Mouse (Mus musculus) lung, postnatal 36 days (tissue): Measurements from ENCODE around the gene Zbtb44.

ENCODE experiments used
- DNase-seq: peaks from one replicate; pipeline ENCODE4 v3.0.0; 2022; ENCODE audit warnings: mixed read lengths

The Zbtb44 gene

DNA sequence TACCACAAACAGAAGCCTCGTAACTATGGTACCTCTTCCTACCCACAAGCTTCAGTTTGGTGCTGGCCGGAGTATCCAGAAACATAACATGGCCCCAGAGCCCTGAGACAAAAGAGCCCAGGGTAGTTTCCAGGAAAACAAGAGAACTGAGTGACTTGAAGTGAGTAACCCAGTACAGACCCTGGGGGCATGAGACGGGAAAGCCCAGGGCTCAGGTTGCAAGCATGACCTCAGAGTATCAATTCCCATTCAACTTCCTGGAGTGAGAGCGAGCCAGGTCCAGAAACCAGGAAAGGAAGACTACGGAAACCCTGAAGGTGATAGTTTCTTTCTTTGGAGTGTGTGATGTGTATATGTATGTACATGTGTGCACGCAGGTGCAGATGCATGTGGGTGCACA is 87.0 kb downstream of the Zbtb44 start:
- DNase-seq: no peak

DNA sequence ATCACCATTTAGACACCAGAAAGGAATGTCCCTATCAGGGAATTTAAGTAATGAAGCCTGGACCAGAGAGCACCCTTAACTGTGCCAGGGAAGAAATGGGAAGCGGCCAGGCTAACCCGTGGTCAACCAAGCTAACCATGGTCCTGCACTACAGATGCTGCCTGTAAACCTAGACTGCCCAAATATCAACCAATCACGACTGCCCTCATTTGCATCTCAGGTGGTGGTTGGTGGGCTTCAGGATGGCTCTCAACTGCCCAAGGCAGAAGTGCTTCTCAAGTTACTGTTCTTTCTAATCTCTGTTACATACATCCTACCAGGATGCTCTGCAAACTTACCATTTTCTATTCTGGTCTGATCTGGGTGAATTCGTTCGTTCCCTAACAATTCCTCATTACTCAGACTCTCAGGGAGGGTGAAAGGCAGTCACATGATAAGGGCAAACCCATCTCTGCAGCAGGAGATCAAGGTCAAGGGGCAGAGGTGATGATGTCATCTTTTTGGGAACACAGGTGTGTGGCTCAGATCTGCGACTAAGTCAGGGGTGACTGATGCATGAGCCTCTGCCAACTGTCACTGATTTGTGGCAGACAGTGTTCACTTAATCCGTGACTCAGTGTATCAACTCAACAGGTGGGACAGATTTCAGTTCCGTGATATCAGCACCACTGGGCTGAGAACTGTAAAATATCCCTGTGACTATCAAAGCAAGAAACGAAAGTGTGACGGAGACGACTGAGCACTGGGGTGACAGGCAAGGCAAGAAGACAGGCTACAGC is 88.3 kb downstream of the Zbtb44 start:
- no peak for DNase-seq

DNA sequence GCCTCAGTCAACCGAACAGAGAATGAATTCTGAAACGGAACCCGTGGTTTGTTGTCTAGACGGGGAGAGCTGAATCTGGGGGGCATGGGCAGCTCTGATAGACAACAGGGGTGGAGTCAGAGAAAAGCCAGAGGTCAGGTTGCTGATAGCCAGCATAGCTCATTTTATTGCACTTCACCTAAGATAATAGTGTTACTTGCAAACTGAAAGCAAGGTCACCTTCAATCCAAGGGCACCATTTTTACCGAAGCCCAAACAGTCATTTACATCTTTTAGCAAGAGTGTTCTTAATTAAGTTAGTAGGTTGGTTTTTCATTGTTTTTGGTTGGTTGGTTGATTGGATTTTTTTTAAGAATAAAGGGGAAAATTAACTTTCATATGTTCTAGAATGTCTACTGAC is 89.0 kb downstream of the Zbtb44 start:
- no peak for DNase-seq

DNA sequence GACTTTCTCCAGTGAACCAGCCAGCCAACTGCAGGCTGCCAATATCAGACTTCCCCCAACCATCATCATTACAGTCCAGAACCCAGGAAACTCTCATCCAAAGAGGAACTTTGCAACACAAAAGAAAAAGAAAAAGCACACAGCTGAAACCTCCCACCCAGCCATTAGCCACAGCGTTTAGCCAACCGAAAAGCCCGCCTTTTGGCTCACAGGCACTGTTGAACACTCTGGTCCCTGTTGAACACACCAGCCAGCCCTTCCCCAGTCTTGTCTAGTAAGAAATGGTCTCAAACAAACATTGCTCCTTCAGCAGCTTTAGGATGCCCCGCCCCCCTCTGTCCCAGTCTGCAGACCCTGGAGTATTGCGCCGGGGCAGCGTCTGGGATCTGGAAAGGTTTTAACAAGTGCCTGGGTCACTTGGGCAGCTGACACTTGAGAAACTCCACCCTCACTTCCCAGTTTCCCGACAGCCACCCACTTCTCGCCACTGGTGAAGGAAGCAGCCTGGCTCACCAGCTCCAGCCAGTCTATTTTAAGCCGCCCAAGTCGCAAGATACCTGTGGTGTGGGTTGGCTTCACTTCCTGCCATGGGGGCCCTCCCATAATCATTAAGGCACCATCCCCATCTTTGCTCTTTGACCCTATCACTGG is 89.6 kb downstream of the Zbtb44 start:
- peak; percentile 70 for DNase-seq

DNA sequence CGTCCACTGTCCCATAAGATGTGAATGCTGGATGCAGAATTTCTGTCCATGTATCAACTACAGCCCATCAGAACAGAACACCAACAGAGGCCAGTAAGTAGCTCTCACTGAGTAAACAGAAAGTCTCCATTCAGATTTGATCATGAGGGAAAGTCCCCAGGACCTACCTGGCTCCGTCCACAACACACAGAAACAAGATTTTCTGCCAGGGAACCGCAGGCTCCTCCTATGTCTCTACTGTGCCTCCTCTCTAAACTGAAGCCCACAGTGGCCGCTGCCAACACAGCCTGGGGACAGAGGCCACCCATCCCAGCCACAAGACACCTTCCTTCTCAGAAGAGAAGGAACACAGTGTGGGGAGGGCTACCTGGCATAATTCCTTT is 90.1 kb downstream of the Zbtb44 start:
- DNase-seq: peak; percentile 35

DNA sequence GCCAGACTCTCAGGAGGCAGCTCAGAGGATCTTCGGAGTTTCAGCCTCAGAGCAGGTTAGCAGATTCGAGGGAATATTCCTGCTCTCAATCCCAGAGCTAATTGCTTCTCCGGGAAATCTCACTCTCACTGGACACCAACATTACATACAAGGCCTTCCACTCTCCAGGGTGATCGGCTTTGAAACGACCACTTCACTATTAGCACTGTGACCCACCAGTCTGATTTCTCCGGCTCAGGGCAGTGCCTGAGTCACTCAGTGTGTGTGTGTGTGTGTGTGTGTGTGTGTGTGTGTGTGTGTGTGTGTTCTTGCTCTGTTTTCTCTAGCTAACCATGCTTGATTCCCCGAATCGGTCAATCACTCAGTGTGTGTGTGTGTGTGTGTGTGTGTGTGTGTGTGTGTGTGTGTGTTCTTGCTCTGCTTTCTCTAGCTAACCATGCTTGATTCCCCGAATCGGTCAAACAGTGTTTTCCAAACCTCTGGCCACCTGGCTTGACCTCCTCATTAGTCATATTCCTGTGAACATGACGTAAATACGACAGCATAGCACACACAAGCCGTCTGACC is 92.1 kb downstream of the Zbtb44 start:
- no peak for DNase-seq
